8 mouse cellular contexts compared by ENCODE assay signal in genomic region chr17:27819521-27819970, GRCm38 (mm10). TPM values are rescaled to one million over a fixed set of nuclear protein-coding genes. Genes with fewer than 3 reads are reported as not detected.
A peak's percentile ranks its signal among the peaks of the same experiment; 100 is the strongest.
DNase-seq lines count a peak whose midpoint lies in the region; ATAC-seq and TF ChIP-seq lines count a peak whose summit lies in the region.

No protein-coding gene starts in this region.

- H3K4me3 ChIP-seq in cerebellum, adult 2 months (replicated peaks; ENCODE audit: insufficient read depth, low read depth, low read length) = peak overlapping the region; percentile 71
- H3K4me3 ChIP-seq in testis, adult 2 months (ENCODE audit: control insufficient read depth, low read depth, low read length) = peak overlapping the region; percentile 94
- peak overlapping the region; percentile 85 to 98 for H3K4me3 ChIP-seq in heart, embryonic 14.5 days (ENCODE audit: control insufficient read depth in 1 of 2, insufficient read depth in 1 of 2, low read depth in 1 of 2, low read length in 2 of 2)
- peak overlapping the region; percentile 99 for H3K4me3 ChIP-seq in limb, embryonic 13.5 days
- peak overlapping the region; percentile 87 for H3K4me3 ChIP-seq in myocyte

- under 1% methylated on average over 20 of the region's 20 CpGs for WGBS in cerebellum, adult 2 months
- under 1% methylated on average over 20 of the region's 20 CpGs for WGBS in heart, embryonic 14.5 days
- 0% methylated on average over 20 of the region's 20 CpGs for WGBS in limb, embryonic 13.5 days

- no peak for TF ChIP-seq POLR2A in cerebellum, adult 2 months (IDR thresholded peaks at IDR 0.05; ENCODE audit: borderline replicate concordance, insufficient read depth, low read length)
- no peak for TF ChIP-seq POLR2A in testis, adult 2 months (IDR thresholded peaks at IDR 0.05; ENCODE audit: control insufficient read depth, low read depth, low read length)
- TF ChIP-seq POLR2A in myocyte (IDR thresholded peaks at IDR 0.05; ENCODE audit: insufficient read length, low read depth) = no peak

- H3K27ac ChIP-seq in cerebellum, adult 2 months (ENCODE audit: insufficient read depth, low read length) = peak overlapping the region; percentile 42
- H3K27ac ChIP-seq in testis, adult 2 months (ENCODE audit: control insufficient read depth, insufficient read depth, low read depth, low read length) = peak overlapping the region; percentile 89
- peak overlapping the region; percentile 75 to 93 for H3K27ac ChIP-seq in heart, embryonic 14.5 days (replicated peaks in 1 of 2; ENCODE audit: control insufficient read depth in 1 of 2, insufficient read depth in 1 of 2, low read depth in 2 of 2, low read length in 2 of 2)
- peak overlapping the region; percentile 85 for H3K27ac ChIP-seq in limb, embryonic 13.5 days

- H3K4me2 ChIP-seq in heart, embryonic 14.5 days (ENCODE audit: low read length) = peak overlapping the region; percentile 94
- H3K4me2 ChIP-seq in limb, embryonic 13.5 days (replicated peaks) = peak overlapping the region; percentile 93
- H3K4me2 ChIP-seq in myocyte (ENCODE audit: low read depth) = peak overlapping the region; percentile 99

- H3K27me3 ChIP-seq in cerebellum, adult 2 months (ENCODE audit: control insufficient read depth, insufficient read depth, low read length) = no peaks in the 10 kb centered on the region
- no peaks in the 10 kb centered on the region for H3K27me3 ChIP-seq in testis, adult 2 months (ENCODE audit: control insufficient read depth, insufficient read depth, low read length)
- H3K27me3 ChIP-seq in heart, embryonic 14.5 days (ENCODE audit: control insufficient read depth, insufficient read depth, low read length) = no peaks in the 10 kb centered on the region
- no peaks in the 10 kb centered on the region for H3K27me3 ChIP-seq in limb, embryonic 13.5 days
- H3K27me3 ChIP-seq in myocyte (ENCODE audit: control insufficient read depth, insufficient read depth, insufficient read length) = no peaks in the 10 kb centered on the region

- H3K9me3 ChIP-seq in heart, embryonic 14.5 days (ENCODE audit: control insufficient read depth, low read length) = no peaks in the 10 kb centered on the region
- H3K9me3 ChIP-seq in limb, embryonic 13.5 days = no peaks in the 10 kb centered on the region

- H3K9ac ChIP-seq in heart, embryonic 14.5 days (ENCODE audit: low read length) = peak overlapping the region; percentile 96
- peak overlapping the region; percentile 99 for H3K9ac ChIP-seq in limb, embryonic 13.5 days

- DNase-seq in cerebellum, adult 2 months = peak; percentile 30 to 33
- no peak for DNase-seq in cerebellum, adult 18-20 months
- no peak for DNase-seq in testis, postnatal 14 days (ENCODE audit: low spot score)

- no peak for ATAC-seq in heart, embryonic 14.5 days (ENCODE audit: insufficient number of reproducible peaks, insufficient read depth, low FRiP score, low read depth)
- no peak for ATAC-seq in limb, embryonic 13.5 days (ENCODE audit: low FRiP score, low read depth)
- ATAC-seq in inflammation-experienced regulatory T-cells, adult 6 months = no peak

- peak overlapping the region; percentile 66 for H3ac ChIP-seq in myocyte (ENCODE audit: control insufficient read depth, insufficient read length)

- TF ChIP-seq CTCF in cerebellum, adult 2 months (IDR thresholded peaks at IDR 0.05; ENCODE audit: borderline replicate concordance, insufficient read depth, low read depth, low read length) = no peak
- no peak for TF ChIP-seq CTCF in testis, adult 2 months (IDR thresholded peaks at IDR 0.05; ENCODE audit: control insufficient read depth, insufficient read depth, insufficient replicate concordance, low read depth, low read length)

- no peaks in the 10 kb centered on the region for H3K36me3 ChIP-seq in testis, adult 2 months (ENCODE audit: control insufficient read depth, insufficient read depth, low read length)
- no peaks in the 10 kb centered on the region for H3K36me3 ChIP-seq in heart, embryonic 14.5 days (ENCODE audit: control insufficient read depth, insufficient read depth, low read length)
- H3K36me3 ChIP-seq in limb, embryonic 13.5 days = no peaks in the 10 kb centered on the region
- H3K36me3 ChIP-seq in myocyte (ENCODE audit: control insufficient read depth, insufficient read depth) = no peaks in the 10 kb centered on the region

- peaks cover 3% of the 10 kb centered on the region; the same call in 1 of the 2 replicates for H3K4me1 ChIP-seq in cerebellum, adult 2 months (ENCODE audit: control insufficient read depth, insufficient read depth, low read length)
- H3K4me1 ChIP-seq in testis, adult 2 months (ENCODE audit: control insufficient read depth, insufficient read depth, low read length) = peaks cover 13% of the 10 kb centered on the region
- H3K4me1 ChIP-seq in heart, embryonic 14.5 days (ENCODE audit: control insufficient read depth in 2 of 2, insufficient read depth in 2 of 2, low read length in 2 of 2) = peaks cover 9 to 24% of the 10 kb centered on the region in 2 experiments
- H3K4me1 ChIP-seq in limb, embryonic 13.5 days = peaks cover 25% of the 10 kb centered on the region

- H3K79me2 ChIP-seq in myocyte (ENCODE audit: control insufficient read depth, insufficient read depth) = peaks cover 53% of the 10 kb centered on the region

TF ChIP-seq in myocyte, 11 proteins besides CTCF, POLR2A, EP300 and RAD21:
- no peak for TF ChIP-seq CEBPB (IDR thresholded peaks at IDR 0.05; ENCODE audit: insufficient read depth, poor library complexity, severe bottlenecking)
- no peak for TF ChIP-seq USF1 (IDR thresholded peaks at IDR 0.05; ENCODE audit: low read depth)
- no peak for TF ChIP-seq MYOD1 (IDR thresholded peaks at IDR 0.05; ENCODE audit: control insufficient read depth in 1 of 3, insufficient read length in 2 of 3, low read depth in 2 of 3)
- no peak for TF ChIP-seq SRF (IDR thresholded peaks at IDR 0.05; ENCODE audit: control insufficient read depth, insufficient read length, low read depth)
- no peak for TF ChIP-seq REST (IDR thresholded peaks at IDR 0.05; ENCODE audit: insufficient read depth, insufficient read length)
- no peak for TF ChIP-seq MYOG (IDR thresholded peaks at IDR 0.05; ENCODE audit: control insufficient read depth in 1 of 3, insufficient read depth in 1 of 3, insufficient read length in 2 of 3, low read depth in 2 of 3)
- no peak for TF ChIP-seq POLR2AphosphoS2 (IDR thresholded peaks at IDR 0.05; ENCODE audit: insufficient read length, low read depth)
- no peak for TF ChIP-seq TCF3 (IDR thresholded peaks at IDR 0.05; ENCODE audit: insufficient read length, low read depth)
- TF ChIP-seq MAX (IDR thresholded peaks at IDR 0.05; ENCODE audit: low read depth) = no peak
- TF ChIP-seq TCF12 (IDR thresholded peaks at IDR 0.05; ENCODE audit: insufficient read depth, poor library complexity, severe bottlenecking) = no peak
- no peak for TF ChIP-seq E2F4 (IDR thresholded peaks at IDR 0.05; ENCODE audit: insufficient read depth)

RNA-seq across cellular contexts. Expression of gene D17Wsu92e, which starts 0.9 kb away (rescaled TPM):
- polyA plus RNA-seq in cerebellum, adult 2 months (2012; rRNA removed) = 152 and 156 TPM in 2 replicates
- polyA plus RNA-seq in testis, adult 2 months (2012; rRNA removed) = 109 and 111 TPM in 2 replicates
- 15.4 and 16.6 TPM in 2 replicates for polyA plus RNA-seq in heart, embryonic 14.5 days (2014; fragmentation: Nextera tagmentation; extraction: Ambion mirVana)
- polyA plus RNA-seq in limb, embryonic 13.5 days (2015; fragmentation: Nextera tagmentation; extraction: Ambion mirVana) = 18.1 and 18.2 TPM in 2 replicates
- polyA plus RNA-seq in myocyte (2012; fragmentation: generic; extraction: Trizol) = 79.4 TPM
- 10 to 100 TPM; 12.0 to 15.9 (median 14.3) TPM for polyA plus RNA-seq in inflammation-experienced regulatory T-cells, adult 6 months (2017; shearing (Covaris generic))

RNA-seq across cellular contexts. Expression of gene Snrpc, which starts 18.4 kb away (rescaled TPM):
- polyA plus RNA-seq in cerebellum, adult 2 months (2012; rRNA removed) = 81.7 and 85.3 TPM in 2 replicates
- polyA plus RNA-seq in testis, adult 2 months (2012; rRNA removed) = 173 and 198 TPM in 2 replicates
- 213 and 228 TPM in 2 replicates for polyA plus RNA-seq in heart, embryonic 14.5 days (2014; fragmentation: Nextera tagmentation; extraction: Ambion mirVana)
- 355 and 358 TPM in 2 replicates for polyA plus RNA-seq in limb, embryonic 13.5 days (2015; fragmentation: Nextera tagmentation; extraction: Ambion mirVana)
- 251 TPM for polyA plus RNA-seq in myocyte (2012; fragmentation: generic; extraction: Trizol)
- polyA plus RNA-seq in inflammation-experienced regulatory T-cells, adult 6 months (2017; shearing (Covaris generic)) = 100 to 1,000 TPM in 1 of 3 experiments, 10 to 100 TPM in 2; 83.3 to 136 (median 92.9) TPM

RNA-seq across cellular contexts. Expression of gene Uhrf1bp1, which starts 36.7 kb away (rescaled TPM):
- polyA plus RNA-seq in cerebellum, adult 2 months (2012; rRNA removed) = 18.2 and 18.5 TPM in 2 replicates
- 16.7 and 17.0 TPM in 2 replicates for polyA plus RNA-seq in testis, adult 2 months (2012; rRNA removed)
- 3.2 and 3.3 TPM in 2 replicates for polyA plus RNA-seq in heart, embryonic 14.5 days (2014; fragmentation: Nextera tagmentation; extraction: Ambion mirVana)
- 6.7 and 7.5 TPM in 2 replicates for polyA plus RNA-seq in limb, embryonic 13.5 days (2015; fragmentation: Nextera tagmentation; extraction: Ambion mirVana)
- polyA plus RNA-seq in myocyte (2012; fragmentation: generic; extraction: Trizol) = 16.4 TPM
- 1 to 10 TPM in 1 of 3 experiments, under 1 TPM in 2; 0.77 to 1.2 (median 0.86) TPM for polyA plus RNA-seq in inflammation-experienced regulatory T-cells, adult 6 months (2017; shearing (Covaris generic))

Comparison
In these comparisons a context has a peak if more than half of its experiments do, and no peak if none do; other contexts are left out.
1. DNase-seq: peak in cerebellum, adult 2 months (2 of 2); none in cerebellum, adult 18-20 months (0 of 2) and testis, postnatal 14 days (single experiment).
2. Peak in every context shown above with its lines, with median percentiles within 50 percentile points of each other: H3K27ac ChIP-seq, H3K4me3 ChIP-seq and H3K4me2 ChIP-seq.